Mouse (Mus musculus) layer of hippocampus, adult 2 months (tissue): ENCODE measurements around the gene Nek2. TPM values are rescaled to one million over a fixed set of nuclear protein-coding genes. Genes with fewer than 3 reads are reported as not detected.
A peak's percentile ranks its signal among the peaks of the same experiment; 100 is the strongest.

Experiments
- DNase-seq, 2 experiments: peaks; one replicate each; pipeline ENCODE4 v3.0.0; 2022; ENCODE audit warnings: low spot score in 2 of 2
- H3K27ac ChIP-seq: fragments of 200-600 bp; 2 replicates; pipeline ENCODE4 v1.8.1; 2022
- H3K4me3 ChIP-seq: fragments of 200-600 bp; 2 replicates; pipeline ENCODE4 v1.8.1; 2022; ENCODE audit warnings: mild to moderate bottlenecking
- CTCF ChIP-seq: fragments of 200-600 bp; conservative IDR thresholded peaks from 2 replicates; pipeline ENCODE4 v1.8.1; 2022; ENCODE audit warnings: antibody characterized with exemption, mild to moderate bottlenecking, moderate library complexity
- long read RNA-seq, 2 experiments: library from polyadenylated mRNA; stranded (forward); transcript quantifications; one replicate each; pipeline ENCODE4 v2.0.0; 2021; ENCODE audit warnings: borderline mapping rate in 2 of 2
- total RNA-seq, 2 experiments: library from RNA; stranded (reverse); gene quantifications; 2 replicates each; pipeline ENCODE4 v1.2.3; 2021

The Nek2 gene
- total RNA-seq = 1 to 10 TPM; 1.0 to 1.3 TPM
- long read RNA-seq, experiment 1, partial matches to known transcripts = 0 of 2 reads
- long read RNA-seq, experiment 1, other reads (novel, unspliced or antisense) = 1 of 2 reads
- long read RNA-seq, experiment 2 = 0 reads

DNA sequence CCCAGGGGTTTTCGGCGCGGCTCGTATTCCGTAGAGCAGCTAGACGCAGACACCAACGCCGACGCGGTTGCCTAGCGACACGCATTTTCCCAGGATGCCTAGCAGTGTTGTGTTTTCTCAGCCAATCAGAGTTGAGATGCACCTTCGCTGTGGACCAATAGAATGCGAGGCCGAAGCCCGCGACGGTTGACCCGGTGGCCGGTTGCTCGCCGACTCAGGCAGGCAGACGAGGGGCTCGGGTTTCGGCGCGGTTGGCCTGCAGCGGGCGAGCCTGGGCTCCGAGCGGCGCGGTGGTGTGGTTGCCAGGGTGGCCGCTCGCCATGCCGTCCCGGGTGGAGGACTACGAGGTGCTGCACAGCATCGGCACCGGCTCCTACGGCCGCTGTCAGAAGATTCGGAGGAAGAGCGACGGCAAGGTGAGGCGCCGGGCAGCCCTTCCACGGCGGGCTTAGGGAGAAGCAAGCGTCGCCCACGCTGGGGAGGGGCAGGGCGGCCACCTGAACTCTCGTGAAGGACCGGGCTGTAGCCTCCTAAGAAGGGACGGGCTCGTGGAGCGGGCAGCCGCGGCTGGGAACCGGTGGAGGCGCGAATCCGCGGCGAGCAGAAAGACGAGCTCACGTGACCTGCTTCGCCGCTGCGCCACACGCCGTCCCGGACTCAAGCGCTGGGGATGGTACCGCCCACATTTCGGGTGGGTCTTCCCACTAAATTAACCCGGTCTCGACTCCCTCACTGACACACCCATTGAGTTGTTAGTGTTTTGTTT is at the start of gene Nek2:
Gene Nek2, plus strand, starts transcription at position 119 of the 766 bp plus-strand sequence.
- TF ChIP-seq CTCF = no peak
- peak; percentile 96 to 97 for DNase-seq
- Histone ChIP-seq H3K27ac (peak within 1 kb of the TSS; percentile 77), H3K4me3 (peak within 1 kb of the TSS; percentile 85)

DNA sequence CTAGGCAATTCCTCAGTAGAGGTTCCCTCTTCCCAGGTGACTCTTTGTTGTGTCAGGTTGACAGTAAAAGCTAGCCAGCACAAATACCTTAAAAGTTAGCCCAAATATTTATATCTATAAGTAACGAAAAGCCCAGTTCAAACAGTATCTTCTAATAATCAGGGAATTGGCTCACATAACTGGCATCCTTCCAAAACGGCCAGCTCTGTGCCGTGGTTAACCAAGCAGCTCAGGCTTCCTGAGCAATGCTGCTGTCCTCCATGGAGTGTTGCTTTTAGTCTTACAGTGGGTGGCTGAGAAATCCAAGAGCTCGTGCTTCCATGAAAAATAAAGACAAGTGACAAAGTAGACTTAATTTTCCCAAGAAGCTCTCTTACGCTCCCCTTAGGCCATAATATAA is 47.1 kb upstream of the Nek2 start:
- DNase-seq = no peak
- no peak overlapping the region; the same call in 1 of the 2 replicates for H3K27ac ChIP-seq
- TF ChIP-seq CTCF = no peak
- no peak overlapping the region for H3K4me3 ChIP-seq

DNA sequence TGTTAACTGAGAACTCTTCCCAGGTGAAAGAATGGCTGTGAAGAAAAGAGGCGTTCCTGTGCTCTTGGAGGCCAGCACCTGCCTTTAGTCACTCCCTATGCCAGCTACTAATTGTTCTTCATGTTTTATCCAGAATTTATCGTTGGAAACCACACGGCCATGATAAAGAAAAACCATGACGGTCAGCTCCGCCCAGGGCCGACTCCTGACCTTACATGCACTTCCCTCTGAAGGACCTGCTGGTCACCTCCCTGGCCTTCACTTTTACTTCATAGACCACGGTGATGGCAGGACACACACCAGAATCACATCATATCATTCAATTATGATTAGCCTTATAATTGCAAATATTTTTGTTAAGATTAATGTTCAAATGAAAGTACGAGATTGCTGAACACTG is 46.1 kb upstream of the Nek2 start:
- no peak overlapping the region for H3K4me3 ChIP-seq
- TF ChIP-seq CTCF = no peak
- no peak for DNase-seq
- no peak overlapping the region for H3K27ac ChIP-seq

DNA sequence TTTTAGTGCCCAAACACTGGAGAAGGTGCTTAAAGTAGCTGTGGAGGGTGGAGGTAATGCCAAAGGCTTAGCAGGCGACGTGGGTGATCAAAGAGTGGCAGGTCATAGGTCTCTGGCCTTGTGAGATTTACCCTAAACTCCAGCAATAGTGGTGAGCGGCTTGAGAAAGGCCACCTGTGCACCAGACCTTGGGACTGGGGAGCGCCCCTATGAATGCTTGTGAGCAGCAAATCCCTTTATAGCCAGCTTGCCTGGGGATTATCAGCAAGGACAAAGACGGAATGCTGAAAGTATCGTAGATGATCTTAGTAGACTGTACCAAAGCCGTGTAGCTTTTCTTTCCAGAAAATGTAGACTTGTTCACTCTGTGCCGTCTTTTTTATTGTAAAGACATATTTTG is 43.7 kb upstream of the Nek2 start:
- TF ChIP-seq CTCF = no peak
- no peak for DNase-seq

DNA sequence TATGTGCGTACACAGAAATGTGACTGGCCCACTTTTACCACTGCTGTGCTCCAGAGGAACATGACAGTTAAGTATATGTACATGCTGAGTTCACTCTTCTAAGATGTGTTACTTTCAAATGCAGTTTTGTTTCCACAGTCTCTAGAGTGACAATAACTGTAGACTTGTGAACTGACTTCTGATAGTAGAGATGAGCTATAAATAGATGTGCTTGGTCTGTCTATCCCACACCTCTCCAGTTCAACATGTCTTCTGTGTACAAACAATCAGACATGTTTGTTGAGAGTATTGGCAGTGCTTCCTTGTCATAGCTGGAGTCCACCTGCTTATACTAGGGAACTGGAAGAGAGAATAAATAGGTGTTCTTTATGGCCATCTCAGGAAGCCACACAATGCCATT is 40.8 kb upstream of the Nek2 start:
- no peak for TF ChIP-seq CTCF
- DNase-seq = no peak
- no peak overlapping the region for H3K4me3 ChIP-seq
- no peak overlapping the region for H3K27ac ChIP-seq

More for the DNA sequence above, 43.7 kb upstream of the Nek2 start:
- Histone ChIP-seq H3K27ac (no peak overlapping the region), H3K4me3 (no peak overlapping the region)

DNA sequence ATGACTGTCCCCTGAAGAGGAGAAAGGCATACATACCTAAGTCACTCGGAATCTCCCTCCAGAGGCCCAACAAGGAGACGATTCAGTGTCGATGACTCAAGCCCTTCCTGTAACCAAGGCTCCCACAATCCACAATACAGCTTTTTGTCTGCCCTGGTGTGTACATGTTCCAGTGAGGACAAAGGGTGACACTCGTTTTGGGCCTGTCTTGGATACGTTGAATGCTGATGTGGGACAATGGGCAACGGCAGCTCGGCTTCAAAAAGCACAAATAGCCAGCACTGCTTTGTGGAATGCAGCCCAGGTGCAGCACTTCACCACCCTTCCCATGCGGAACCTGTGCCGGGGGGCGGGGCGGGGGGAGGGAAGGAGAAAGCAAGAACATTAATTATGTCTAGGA is 36.1 kb upstream of the Nek2 start:
- Histone ChIP-seq H3K4me3 (no peak overlapping the region), H3K27ac (peak overlapping the region; percentile 86)
- TF ChIP-seq CTCF = no peak
- DNase-seq = no peak

DNA sequence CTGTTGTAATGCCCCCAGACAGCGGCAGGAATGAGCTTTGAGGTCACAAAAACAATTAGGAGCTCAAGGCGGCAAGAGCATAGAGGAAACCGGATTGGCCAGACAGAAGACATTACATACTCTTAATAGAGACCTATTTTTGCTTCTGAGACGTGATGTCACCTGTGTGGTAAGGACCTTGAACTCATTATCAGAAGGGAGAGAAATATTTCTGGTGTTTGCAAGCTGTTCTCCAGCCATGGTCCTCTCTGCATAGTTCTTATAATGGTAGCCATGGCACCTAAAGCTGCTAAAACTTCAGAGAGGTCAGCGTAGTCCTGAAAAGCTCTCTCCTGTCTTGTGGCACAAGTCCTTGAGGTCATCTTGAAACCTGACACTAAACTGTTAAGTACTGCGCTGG is 35.0 kb upstream of the Nek2 start:
- TF ChIP-seq CTCF = no peak
- DNase-seq = no peak
- Histone ChIP-seq H3K4me3 (no peak overlapping the region), H3K27ac (peak overlapping the region; percentile 86)

DNA sequence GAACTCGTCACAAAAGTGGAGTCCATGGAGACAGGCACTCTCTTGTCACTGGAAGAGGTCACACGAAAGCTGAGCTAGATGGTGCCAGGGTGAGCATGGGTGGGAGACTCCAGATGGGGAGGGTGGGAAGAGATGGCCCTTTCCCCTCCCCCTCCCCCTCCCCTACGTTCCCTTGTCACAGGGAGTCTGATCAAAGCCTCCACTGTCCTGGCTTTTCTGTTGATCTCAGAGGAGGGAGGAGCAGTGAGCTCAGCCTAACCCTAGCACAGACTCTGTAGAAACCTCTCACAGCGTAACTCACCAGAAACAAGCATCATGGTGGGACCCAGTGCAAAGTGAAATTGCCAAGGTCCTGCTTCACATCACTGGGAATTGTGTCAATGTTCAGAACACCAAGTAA is 33.9 kb upstream of the Nek2 start:
- TF ChIP-seq CTCF = no peak
- H3K4me3 ChIP-seq = no peak overlapping the region
- peak overlapping the region; percentile 86 for H3K27ac ChIP-seq
- no peak for DNase-seq

DNA sequence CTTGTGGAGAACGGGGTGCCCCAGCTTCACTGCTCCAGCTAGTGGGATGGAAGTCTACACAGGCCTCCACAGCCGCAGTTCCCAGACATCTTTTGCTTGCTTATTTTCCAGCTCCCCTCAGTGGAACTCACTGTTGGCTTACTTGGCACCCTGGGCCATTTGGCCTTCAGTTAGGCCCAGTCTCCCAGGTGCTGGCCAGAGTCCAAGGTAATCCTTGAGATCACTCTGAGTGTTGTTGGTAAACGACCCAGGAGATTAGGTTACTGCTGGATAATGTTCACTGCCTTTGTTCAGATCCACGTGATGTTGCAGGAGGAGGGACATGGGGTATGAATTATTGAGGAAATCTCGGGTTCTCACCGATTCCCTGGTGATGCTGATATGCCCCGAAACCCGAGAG is 28.3 kb upstream of the Nek2 start:
- TF ChIP-seq CTCF = no peak

DNA sequence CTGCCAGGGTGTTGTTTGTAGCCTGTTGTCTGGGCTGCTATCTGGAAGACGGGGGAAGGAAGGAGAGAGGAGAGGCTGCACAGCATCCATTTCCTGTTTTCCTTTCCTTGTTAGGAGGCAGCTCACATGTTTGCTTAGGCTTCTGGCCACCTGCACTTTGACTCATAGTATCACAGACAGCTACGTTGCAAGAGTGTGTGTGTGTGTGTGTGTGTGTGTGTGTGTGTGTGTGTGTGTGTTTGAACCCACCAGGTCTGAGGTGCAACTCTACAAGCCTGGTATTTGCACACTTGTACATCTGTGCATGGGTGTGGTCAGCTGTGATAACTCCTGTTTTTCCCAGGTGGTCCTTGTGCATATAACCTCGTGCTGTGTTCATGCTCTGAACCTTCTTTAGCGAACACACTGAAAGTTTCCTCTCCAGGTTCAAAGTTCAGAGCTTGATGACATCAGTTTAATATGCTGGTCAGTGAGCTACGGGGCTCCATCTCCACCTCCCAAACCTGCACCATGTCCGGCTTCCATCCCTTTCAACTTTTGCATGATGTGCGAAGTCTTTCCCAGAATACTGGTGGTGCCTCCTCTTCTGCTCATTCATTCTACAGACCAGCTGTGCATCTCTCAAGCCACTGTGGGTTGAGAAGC is 27.2 kb upstream of the Nek2 start:
- TF ChIP-seq CTCF = no peak
- Histone ChIP-seq H3K27ac (no peak overlapping the region), H3K4me3 (no peak overlapping the region)
- no peak for DNase-seq

More for the DNA sequence above, 28.3 kb upstream of the Nek2 start:
- DNase-seq = no peak
- no peak overlapping the region for H3K27ac ChIP-seq
- H3K4me3 ChIP-seq = no peak overlapping the region

DNA sequence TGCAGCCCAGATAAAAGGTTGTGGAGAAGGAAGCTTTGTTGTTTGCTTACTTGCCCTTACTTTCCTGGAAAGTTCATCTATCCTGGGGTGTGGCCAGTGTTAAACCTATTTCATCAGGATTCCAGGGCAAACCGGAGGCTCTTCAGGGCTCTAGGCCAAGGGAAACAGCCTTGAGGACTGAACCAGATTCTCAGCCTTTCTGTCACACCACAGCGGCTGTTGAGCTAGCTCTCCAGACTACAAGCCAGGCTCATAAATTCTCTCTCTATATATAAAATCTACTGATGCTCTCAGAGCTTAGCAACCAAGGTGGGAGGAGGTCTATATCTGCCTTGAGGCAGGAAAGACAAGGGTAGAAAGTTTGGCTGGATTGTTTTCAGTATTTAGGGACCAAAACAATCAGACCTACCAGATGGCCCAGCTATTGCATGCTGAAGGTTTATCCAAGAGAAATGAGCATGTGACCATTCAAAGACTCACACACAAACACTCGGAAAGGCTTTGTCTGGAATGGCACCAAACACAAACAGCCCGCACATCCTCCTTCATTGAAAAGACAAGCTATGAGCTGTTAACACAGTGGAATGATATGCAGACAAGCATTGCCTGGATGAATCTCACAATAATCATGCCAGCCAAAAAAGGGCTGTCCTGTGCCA is 24.9 kb upstream of the Nek2 start:
- Histone ChIP-seq H3K27ac (peak overlapping the region; percentile 36; the same call in 1 of the 2 replicates), H3K4me3 (no peak overlapping the region)
- no peak for TF ChIP-seq CTCF
- no peak for DNase-seq

DNA sequence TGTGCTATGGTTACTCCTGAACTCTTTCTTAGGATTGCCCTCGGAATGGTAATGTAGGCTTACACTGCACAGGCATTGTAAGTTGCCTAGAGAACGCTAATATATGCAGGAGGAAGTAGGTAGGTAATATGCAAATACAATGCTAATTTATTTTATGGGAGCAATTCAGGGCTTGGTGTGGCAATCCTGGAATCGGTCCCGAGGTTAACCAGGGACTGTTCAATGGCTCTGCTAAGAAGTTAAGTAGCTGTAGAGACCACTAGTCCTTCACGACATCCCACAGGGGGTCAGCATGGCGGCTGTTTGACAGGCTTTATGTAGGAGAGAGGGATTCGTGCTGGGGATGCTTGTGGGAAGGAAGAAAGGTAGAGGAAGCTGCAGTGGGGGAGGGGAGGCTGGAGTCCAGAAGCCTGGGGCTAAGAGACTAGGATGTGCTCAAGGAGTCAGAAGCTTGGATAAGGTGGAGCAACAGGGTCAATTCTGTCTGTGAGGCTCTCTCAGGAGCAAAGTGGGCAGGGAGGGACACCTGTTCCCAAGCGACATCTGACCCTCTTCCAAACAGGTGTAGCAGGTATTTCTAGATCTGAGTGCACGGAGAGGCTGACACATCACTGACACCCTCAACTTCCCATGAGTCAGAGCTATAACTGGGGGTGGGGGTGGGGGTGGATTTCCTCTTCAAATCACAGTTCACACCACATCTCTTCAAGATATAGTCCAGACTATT is 19.0 kb upstream of the Nek2 start:
- DNase-seq = no peak
- Histone ChIP-seq H3K4me3 (no peak overlapping the region), H3K27ac (no peak overlapping the region)
- no peak for TF ChIP-seq CTCF
